In genomic region chr5:23577847-23578246, GRCm38 (mm10) we compare ENCODE assay signal across 14 mouse cellular contexts.
A peak's percentile ranks its signal among the peaks of the same experiment; 100 is the strongest.
DNase-seq lines count a peak whose midpoint lies in the region; ATAC-seq and TF ChIP-seq lines count a peak whose summit lies in the region.
"Had no signal": no experiment of that assay in that cellular context is flagged by ENCODE, and none has a peak within 500 bp of the region (broad histone marks: within the 10 kb centered on the region; RNA-seq: fewer than 3 reads in every experiment).

No protein-coding gene starts in this region.

- peak; percentile 33 for DNase-seq in embryo, embryonic 11 days
- no peak for DNase-seq in embryo, embryonic 10 days (ENCODE audit: low spot score)
- DNase-seq in intestine, embryonic 14.5 days (ENCODE audit: low spot score): no peak
- peak; percentile 56 for DNase-seq in midbrain, postnatal 0 days (ENCODE audit: low spot score)
- no peak for DNase-seq in kidney, postnatal 25 days
- no peak for DNase-seq in adrenal gland, adult 18-20 months (ENCODE audit: low spot score in 2 of 2)
- DNase-seq: gastrocnemius, postnatal 10 days; lung, adult 18-20 months had no signal

- no peaks in the 10 kb centered on the region for H3K9me3 ChIP-seq in forebrain, embryonic 12.5 days
- peaks cover 9% of the 10 kb centered on the region; the same call in 1 of the 2 replicates for H3K9me3 ChIP-seq in intestine, embryonic 14.5 days (ENCODE audit: control insufficient read depth, low read length)
- H3K9me3 ChIP-seq in midbrain, postnatal 0 days (ENCODE audit: low read length): no peaks in the 10 kb centered on the region
- H3K9me3 ChIP-seq: G1E; heart, embryonic 12.5 days; megakaryocyte, embryonic 14.5 days had no signal

- peak overlapping the region; percentile 77 for H3K27ac ChIP-seq in forebrain, embryonic 12.5 days
- no peak overlapping the region; the same call in 1 of the 2 replicates for H3K27ac ChIP-seq in intestine, embryonic 14.5 days (ENCODE audit: low read depth)
- no peak overlapping the region for H3K27ac ChIP-seq in midbrain, postnatal 0 days (ENCODE audit: low read depth, low read length)

- WGBS in forebrain, embryonic 12.5 days: 54% methylated on average over 4 of the region's 4 CpGs
- 66% methylated on average over 4 of the region's 4 CpGs for WGBS in intestine, embryonic 14.5 days
- 31% methylated on average over 4 of the region's 4 CpGs for WGBS in midbrain, postnatal 0 days

- no peaks in the 10 kb centered on the region for H3K27me3 ChIP-seq in forebrain, embryonic 12.5 days
- H3K27me3 ChIP-seq in intestine, embryonic 14.5 days (replicated peaks; ENCODE audit: control insufficient read depth, insufficient read depth, low read length): no peaks in the 10 kb centered on the region
- no peaks in the 10 kb centered on the region for H3K27me3 ChIP-seq in midbrain, postnatal 0 days (ENCODE audit: insufficient read depth, low read length)
- H3K27me3 ChIP-seq: heart, embryonic 12.5 days; megakaryocyte, embryonic 14.5 days had no signal

- peak; percentile 69; the same call in 1 of the 2 replicates for ATAC-seq in forebrain, embryonic 12.5 days (ENCODE audit: low FRiP score)
- ATAC-seq in intestine, embryonic 14.5 days (replicated peaks; ENCODE audit: low FRiP score, low TSS enrichment, low read depth): 0 out of 2 replicates have a peak, but pooled peaks have one; percentile 50
- no peak for ATAC-seq in midbrain, postnatal 0 days (ENCODE audit: low FRiP score)
- ATAC-seq in monocyte, adult 5-6 weeks (replicated peaks; ENCODE audit: insufficient number of reproducible peaks, low FRiP score, low TSS enrichment, poor library complexity, severe bottlenecking): no peak
- ATAC-seq: inflammation-experienced regulatory T-cells, adult 6 months had no signal

- H3K4me1 ChIP-seq in forebrain, embryonic 12.5 days: peaks cover 28% of the 10 kb centered on the region
- peaks cover 17% of the 10 kb centered on the region; the same call in 1 of the 2 replicates for H3K4me1 ChIP-seq in intestine, embryonic 14.5 days (replicated peaks; ENCODE audit: control insufficient read depth, insufficient read depth, low read length)
- peaks cover 4% of the 10 kb centered on the region; the same call in 1 of the 2 replicates for H3K4me1 ChIP-seq in midbrain, postnatal 0 days (ENCODE audit: insufficient read depth, low read length)

- H3K4me2 ChIP-seq in forebrain, embryonic 12.5 days: no peak overlapping the region
- no peak overlapping the region for H3K4me2 ChIP-seq in intestine, embryonic 14.5 days (ENCODE audit: low read length)
- H3K4me2 ChIP-seq in midbrain, postnatal 0 days (ENCODE audit: low read depth, low read length, poor library complexity, severe bottlenecking): no peak overlapping the region
- H3K4me2 ChIP-seq: heart, embryonic 12.5 days had no signal

- peak overlapping the region; percentile 12; the same call in 1 of the 2 replicates for H3K9ac ChIP-seq in forebrain, embryonic 12.5 days
- no peak overlapping the region for H3K9ac ChIP-seq in intestine, embryonic 14.5 days (ENCODE audit: low read length)
- H3K9ac ChIP-seq in midbrain, postnatal 0 days (replicated peaks; ENCODE audit: low read length, poor library complexity, severe bottlenecking): no peak overlapping the region
- H3K9ac ChIP-seq: heart, embryonic 12.5 days had no signal

- no peak for TF ChIP-seq CTCF in midbrain, postnatal 0 days (IDR thresholded peaks at IDR 0.05)

- H3K4me3 ChIP-seq in forebrain, embryonic 12.5 days (replicated peaks): no peak overlapping the region
- no peak overlapping the region for H3K4me3 ChIP-seq in intestine, embryonic 14.5 days (ENCODE audit: low read depth, low read length)
- no peak overlapping the region for H3K4me3 ChIP-seq in midbrain, postnatal 0 days (ENCODE audit: low read depth, low read length)
- H3K4me3 ChIP-seq: heart, embryonic 12.5 days; megakaryocyte, embryonic 14.5 days had no signal

- peaks cover 11% of the 10 kb centered on the region; the same call in 1 of the 2 replicates for H3K36me3 ChIP-seq in forebrain, embryonic 12.5 days (replicated peaks)
- no peaks in the 10 kb centered on the region for H3K36me3 ChIP-seq in intestine, embryonic 14.5 days (ENCODE audit: control insufficient read depth, insufficient read depth, low read length)
- H3K36me3 ChIP-seq in midbrain, postnatal 0 days (ENCODE audit: insufficient read depth, low read length): no peaks in the 10 kb centered on the region

Comparison
In these comparisons a context has a peak if more than half of its experiments do, and no peak if none do; other contexts are left out.
1. DNase-seq: peak in embryo, embryonic 11 days (single experiment) and midbrain, postnatal 0 days (single experiment); none in embryo, embryonic 10 days (single experiment), intestine, embryonic 14.5 days (single experiment), kidney, postnatal 25 days (0 of 2) and adrenal gland, adult 18-20 months (0 of 2).
2. ATAC-seq: peak in forebrain, embryonic 12.5 days (single experiment) and intestine, embryonic 14.5 days (single experiment); none in midbrain, postnatal 0 days (single experiment) and monocyte, adult 5-6 weeks (single experiment).